Mouse (Mus musculus) heart, adult 10 weeks (tissue): Measurements from ENCODE around the gene Gli3. TPM values are rescaled to one million over a fixed set of nuclear protein-coding genes. Genes with fewer than 3 reads are reported as not detected.

Experiments used
- polyA plus RNA-seq: library from polyadenylated mRNA; stranded (reverse); fragments of 350-450 nt; fragmentation: Illumina TruSeq; extraction: RNeasy Lipid Tissue Mini Kit (QIAGEN cat#74804); gene quantifications from one replicate; pipeline ENCODE4 v1.2.3, GENCODE M21; 2014; ENCODE audit warnings: low read depth, low replicate concordance

Gli3 gene
- polyA plus RNA-seq, result 0.84 TPM

DNA sequence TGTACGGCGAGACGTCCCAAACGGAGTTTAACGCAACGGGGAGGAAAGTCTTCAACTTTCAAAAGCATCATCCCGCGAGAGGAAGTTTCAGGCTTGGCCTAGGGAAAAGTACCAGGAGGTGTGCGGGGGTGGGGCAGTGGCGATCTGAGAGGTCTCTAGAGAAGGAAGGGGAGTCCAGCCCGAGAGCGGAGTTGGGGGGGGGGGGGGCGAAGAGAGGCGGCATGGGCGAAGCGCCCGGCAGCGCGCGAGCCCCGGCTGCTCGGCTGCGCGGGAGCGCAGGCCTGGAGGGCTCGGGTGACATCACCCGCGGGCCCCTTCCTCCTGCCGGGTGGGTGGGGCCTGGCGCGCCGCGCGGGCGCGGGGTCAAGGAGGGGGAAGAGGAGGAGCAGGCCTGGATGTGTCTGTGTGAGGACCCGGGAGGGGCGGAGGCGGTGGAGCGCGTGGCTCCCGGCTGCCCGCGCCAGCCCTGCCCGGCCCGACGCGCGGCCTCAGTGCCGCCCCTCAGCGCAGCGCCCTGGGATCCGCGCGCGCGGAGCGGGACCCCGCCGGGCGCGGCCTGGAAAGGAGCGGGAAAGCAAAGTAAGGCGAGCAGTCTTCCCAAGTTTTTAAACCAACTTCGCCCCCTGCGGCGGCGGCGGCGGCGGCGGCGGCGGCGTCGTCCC lies at the start of gene Gli3:
Gene Gli3 (plus strand): TSS at position 406 of the 662 bp plus-strand sequence.

